Mouse (Mus musculus) limb, embryonic 14.5 days (tissue): ENCODE results near the gene Gm44965. TPM values are rescaled to one million over a fixed set of nuclear protein-coding genes. Genes with fewer than 3 reads are reported as not detected.
A peak's percentile ranks its signal among the peaks of the same experiment; 100 is the strongest.

Source experiments
- ATAC-seq: fragments of 200-750 bp; cut with Nextera tagmentation; 2 replicates; pipeline ENCODE4 v1.8.0; 2017; ENCODE audit warnings: low read depth, moderate number of reproducible peaks, moderate TSS enrichment; ENCODE audit not compliant: low FRiP score
- DNase-seq: peaks from one replicate; pipeline ENCODE4 v3.0.0-alpha.2; 2015; ENCODE audit warnings: low spot score
- H3K27ac ChIP-seq: fragments of 300-500 bp; sonication (generic); replicated peaks from 2 replicates; pipeline ENCODE4 v1.5.1; 2014; ENCODE audit warnings: low read depth, mild to moderate bottlenecking, low read length, moderate library complexity, mixed read lengths
- H3K27me3 ChIP-seq: fragments of 300-500 bp; sonication (generic); 2 replicates; pipeline ENCODE4 v1.6.1; 2014; ENCODE audit warnings: low read length, mixed read lengths; ENCODE audit not compliant: control insufficient read depth, insufficient read depth
- H3K36me3 ChIP-seq: fragments of 300-500 bp; sonication (generic); 2 replicates; pipeline ENCODE4 v1.6.1; 2014; ENCODE audit warnings: mild to moderate bottlenecking, low read length, moderate library complexity, mixed read lengths; ENCODE audit not compliant: control insufficient read depth, insufficient read depth
- H3K4me1 ChIP-seq: fragments of 300-500 bp; sonication (generic); 2 replicates; pipeline ENCODE4 v1.6.1; 2014; ENCODE audit warnings: antibody characterized with exemption, low read length, mixed read lengths; ENCODE audit not compliant: control insufficient read depth, insufficient read depth
- H3K4me2 ChIP-seq: fragments of 300-500 bp; sonication (generic); replicated peaks from 2 replicates; pipeline ENCODE4 v1.6.1; 2014; ENCODE audit warnings: low read depth, mild to moderate bottlenecking, low read length, moderate library complexity; ENCODE audit not compliant: severe bottlenecking
- H3K4me3 ChIP-seq: fragments of 300-500 bp; sonication (generic); replicated peaks from 2 replicates; pipeline ENCODE4 v1.5.1; 2014; ENCODE audit warnings: low read length
- H3K9ac ChIP-seq: fragments of 300-500 bp; sonication (generic); 2 replicates; pipeline ENCODE4 v1.6.1; 2014; ENCODE audit warnings: mild to moderate bottlenecking, low read depth, low read length, moderate library complexity; ENCODE audit not compliant: severe bottlenecking
- H3K9me3 ChIP-seq: fragments of 300-500 bp; sonication (generic); 2 replicates; pipeline ENCODE4 v1.6.1; 2016; ENCODE audit warnings: low read length; ENCODE audit not compliant: control insufficient read depth
- POLR2A ChIP-seq: fragments of 200-500 bp; IDR thresholded peaks from 2 replicates; pipeline ENCODE4 v1.8.0; 2012; ENCODE audit warnings: inconsistent platforms, mild to moderate bottlenecking, moderate library complexity, borderline replicate concordance; ENCODE audit not compliant: insufficient read depth, insufficient read length; ENCODE audit errors: extremely low read depth
- WGBS: fragments of 180-500 bp; shearing (Covaris S2); extraction: QIAGEN DNeasy Blood & Tissue Kit; methylation state at CpG from one replicate; pipeline ENCODE4 v1.1.7; 2014; 5-methylcytosine and 5-hydroxymethylcytosine counted together
- polyA plus RNA-seq, 2 experiments: library from polyadenylated mRNA; depleted of rRNA in 1 of 2; stranded (reverse) in 1 of 2; unstranded in 1 of 2; fragments of >200 nt; fragmentation: Nextera tagmentation in 1 of 2; extraction: Ambion mirVana in 1 of 2; gene quantifications; 2 replicates each; pipeline versions ENCODE4 v1.2.1 to v1.2.3; 2012 to 2014

Gm44965 gene
- polyA plus RNA-seq, 2 experiments, result not detected

GRCm38 (mm10) chr6:48581257-48581656, 12.5 kb upstream of the Gm44965 start:
- 51% methylated on average over 3 of the region's 3 CpGs for WGBS
- DNase-seq, result no peak
- H3K27me3 ChIP-seq, result no peaks in the 10 kb centered on the region
- H3K36me3 ChIP-seq, result no peaks in the 10 kb centered on the region
- H3K9ac ChIP-seq, result no peak overlapping the region
- no peak for TF ChIP-seq POLR2A
- no peak overlapping the region for H3K4me3 ChIP-seq
- no peak for ATAC-seq
- H3K9me3 ChIP-seq, result no peaks in the 10 kb centered on the region
- H3K4me2 ChIP-seq, result no peak overlapping the region
- H3K4me1 ChIP-seq, result no peaks in the 10 kb centered on the region
- no peak overlapping the region for H3K27ac ChIP-seq

GRCm38 (mm10) chr6:48582037-48582436, 11.7 kb upstream of the Gm44965 start:
- no peaks in the 10 kb centered on the region for H3K9me3 ChIP-seq
- H3K36me3 ChIP-seq, result no peaks in the 10 kb centered on the region
- WGBS, result 77% methylated on average over 3 of the region's 3 CpGs
- ATAC-seq, result no peak
- no peak overlapping the region for H3K4me3 ChIP-seq
- no peak overlapping the region for H3K4me2 ChIP-seq
- no peak overlapping the region for H3K9ac ChIP-seq
- no peak overlapping the region for H3K27ac ChIP-seq
- H3K4me1 ChIP-seq, result no peaks in the 10 kb centered on the region
- DNase-seq, result peak; percentile 74
- no peak for TF ChIP-seq POLR2A
- no peaks in the 10 kb centered on the region for H3K27me3 ChIP-seq

- ATAC-seq (no peak), DNase-seq (no peak)
Measured at GRCm38 (mm10) chr6:48589194-48589750, 4.5 kb upstream of the Gm44965 start, which contains the start of gene Gm45021. Gene Gm45021, plus strand, starts transcription at chr6:48589610.

GRCm38 (mm10) chr6:48591221-48591845, 2.4 kb upstream of the Gm44965 start:
- Histone ChIP-seq H3K4me3 (no peak overlapping the region), H3K4me1 (peaks cover 13% of the 10 kb centered on the region; the same call in 1 of the 2 replicates), H3K27ac (no peak overlapping the region), H3K9ac (no peak overlapping the region), H3K36me3 (peaks cover 4% of the 10 kb centered on the region), H3K9me3 (peaks cover 4% of the 10 kb centered on the region), H3K27me3 (no peaks in the 10 kb centered on the region), H3K4me2 (no peak overlapping the region)
- ATAC-seq (no peak), DNase-seq (no peak)
- TF ChIP-seq POLR2A, result no peak
- 92% methylated on average over 3 of the region's 3 CpGs for WGBS

More at GRCm38 (mm10) chr6:48589194-48589750, 4.5 kb upstream of the Gm44965 start, which contains the start of gene Gm45021:
- no peaks in the 10 kb centered on the region for H3K27me3 ChIP-seq
- H3K4me2 ChIP-seq, result no peak within 1 kb of the TSS
- H3K9ac ChIP-seq, result no peak within 1 kb of the TSS
- peaks cover 5% of the 10 kb centered on the region; the same call in 1 of the 2 replicates for H3K4me1 ChIP-seq
- no peak for TF ChIP-seq POLR2A
- 28% methylated on average over 6 of the region's 6 CpGs for WGBS
- H3K9me3 ChIP-seq, result no peaks in the 10 kb centered on the region
- no peaks in the 10 kb centered on the region for H3K36me3 ChIP-seq
- H3K27ac ChIP-seq, result no peak within 1 kb of the TSS
- no peak within 1 kb of the TSS for H3K4me3 ChIP-seq

GRCm38 (mm10) chr6:48591871-48592270, 1.9 kb upstream of the Gm44965 start:
- H3K4me3 ChIP-seq, result no peak overlapping the region
- H3K4me1 ChIP-seq, result peaks cover 13% of the 10 kb centered on the region; the same call in 1 of the 2 replicates
- no peaks in the 10 kb centered on the region for H3K27me3 ChIP-seq
- no peak for TF ChIP-seq POLR2A
- H3K9ac ChIP-seq, result no peak overlapping the region
- ATAC-seq (no peak), DNase-seq (no peak)
- H3K9me3 ChIP-seq, result peaks cover 9% of the 10 kb centered on the region
- no peak overlapping the region for H3K4me2 ChIP-seq
- 84% methylated on average over 6 of the region's 6 CpGs for WGBS
- H3K27ac ChIP-seq, result no peak overlapping the region
- H3K36me3 ChIP-seq, result peaks cover 9% of the 10 kb centered on the region
